Mouse (Mus musculus) liver, embryonic 14 days (tissue): Measurements from ENCODE around the gene Ccdc124. TPM values are rescaled to one million over a fixed set of nuclear protein-coding genes. Genes with fewer than 3 reads are reported as not detected.

Experiments used
- polyA plus RNA-seq: library from polyadenylated mRNA; depleted of rRNA; stranded (reverse); fragments of >200 nt; gene quantifications from 2 replicates; pipeline ENCODE4 v1.2.3, GENCODE M21; 2012; rRNA removed

Gene Ccdc124
- 35.9 and 39.9 TPM in 2 replicates for polyA plus RNA-seq

GRCm38 (mm10) chr8:70873364-70873985, at the start of gene Ccdc124:
TSS of gene Ccdc124 (minus strand) at chr8:70873935.

DNA sequence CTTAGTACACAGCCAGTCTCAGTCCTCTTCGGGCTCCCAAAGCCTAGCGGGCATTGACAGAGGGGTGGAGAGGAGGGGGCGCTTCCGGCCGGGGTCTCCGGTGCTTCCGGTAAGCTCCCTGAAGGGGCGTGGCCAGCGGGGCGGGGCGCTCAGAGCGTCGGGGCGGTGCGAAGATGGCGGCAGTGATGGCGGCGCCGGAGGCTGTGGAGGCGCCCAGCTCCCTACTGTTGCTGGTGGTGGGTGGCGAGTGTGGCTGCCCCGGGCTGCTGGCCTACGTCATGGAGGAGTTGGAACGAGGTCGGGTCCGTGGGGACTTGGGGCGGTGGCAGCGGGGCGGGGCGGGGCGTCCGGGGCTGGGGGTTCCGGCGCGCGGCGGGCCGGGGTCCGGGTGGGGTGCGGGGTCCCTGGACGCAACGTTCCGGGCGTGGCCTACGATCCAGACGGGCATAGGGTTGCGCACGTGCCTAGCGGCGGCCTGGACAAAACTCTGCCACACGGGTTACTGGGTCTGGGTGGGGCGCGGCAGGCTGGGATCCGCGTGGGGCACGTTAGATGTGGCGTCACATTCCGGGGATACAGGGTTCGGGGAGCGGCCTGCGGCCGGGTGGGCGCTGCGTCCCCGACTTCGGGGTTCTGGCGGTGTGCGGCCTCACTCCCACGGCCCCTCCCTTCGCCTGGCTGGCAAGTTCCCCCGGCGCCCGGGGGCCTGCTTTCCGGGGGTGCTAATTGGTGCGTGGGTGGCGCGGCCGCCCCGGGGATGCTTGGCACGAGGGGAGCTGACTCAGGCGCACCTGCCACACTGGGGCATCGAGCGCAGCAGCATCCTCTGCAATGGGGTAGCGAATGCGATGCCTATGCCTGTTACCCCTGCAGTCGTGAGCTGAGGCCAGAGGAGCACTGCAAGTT, 32.3 kb upstream of the Ccdc124 start, which contains the start of gene Map1s:
Gene Map1s, plus strand, starts transcription at position 102 of the 906 bp plus-strand sequence.

DNA sequence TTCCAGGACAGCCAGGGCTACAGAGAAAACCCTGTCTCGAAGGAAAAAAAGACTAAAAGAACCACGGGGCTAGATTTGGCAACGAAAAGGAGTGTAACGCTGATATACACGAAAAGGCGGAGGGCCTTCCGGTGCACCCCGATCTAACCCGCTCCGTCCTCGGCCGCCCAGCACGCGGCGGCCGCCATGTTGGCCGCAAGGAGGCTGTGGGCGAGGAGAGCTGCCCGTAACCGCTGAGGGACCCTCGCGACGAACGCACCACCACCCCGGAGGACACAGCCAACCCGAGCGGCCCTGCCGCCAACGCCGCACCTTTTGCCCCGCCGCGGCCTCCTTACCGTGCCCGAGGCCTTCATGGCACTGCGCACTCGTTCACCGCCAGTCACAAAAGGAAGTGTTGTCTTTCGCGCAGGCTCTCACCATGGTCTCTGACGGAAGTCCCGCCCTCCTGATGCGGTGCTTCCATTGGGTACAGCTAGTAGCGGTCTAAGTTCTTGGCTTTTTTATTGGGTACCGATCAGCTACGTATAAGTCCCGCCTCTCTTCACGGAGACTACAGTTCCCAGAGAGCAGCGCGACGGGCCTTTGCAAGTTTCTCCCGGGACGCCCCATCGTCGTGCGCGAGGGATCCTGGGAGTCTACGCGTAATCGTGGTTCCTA, 23.4 kb upstream of the Ccdc124 start, which contains the start of gene Rpl18a:
Gene Rpl18a, minus strand, starts transcription at position 392 of the 660 bp plus-strand sequence.

GRCm38 (mm10) chr8:70892022-70892895, 18.5 kb upstream of the Ccdc124 start, which contains the start of gene Slc5a5:
TSS of gene Slc5a5 (minus strand) at chr8:70892757.

GRCm38 (mm10) chr8:70862824-70863641, 10.7 kb downstream of the Ccdc124 start, which contains the start of gene Kcnn1:
TSS of gene Kcnn1 (minus strand) at chr8:70863258.

GRCm38 (mm10) chr8:70839408-70840351, 34.1 kb downstream of the Ccdc124 start, which contains the start of gene Arrdc2:
TSS of gene Arrdc2 (minus strand) at chr8:70839720.

Other genes with a start within 250 kb of the Ccdc124 start
- gene Gdf15, start 241.5 kb downstream of the Ccdc124 start, polyA plus RNA-seq, result 5.7 and 5.9 TPM in 2 replicates
- 7.8 and 8.5 TPM in 2 replicates for gene Pgpep1, start 213.5 kb downstream of the Ccdc124 start, polyA plus RNA-seq
- gene Lsm4, start 200.7 kb downstream of the Ccdc124 start, polyA plus RNA-seq, result 130 and 135 TPM in 2 replicates
- 26.4 and 29.1 TPM in 2 replicates for gene Jund, start 175.0 kb downstream of the Ccdc124 start, polyA plus RNA-seq
- gene Iqcn, start 170.5 kb downstream of the Ccdc124 start, polyA plus RNA-seq, result not detected in 2 replicates
- 0.08 TPM in 1 of 2 replicates, not detected in the other for gene Gm3336, start 155.4 kb downstream of the Ccdc124 start, polyA plus RNA-seq
- 1.2 and 1.6 TPM in 2 replicates for gene Pde4c, start 150.2 kb downstream of the Ccdc124 start, polyA plus RNA-seq
- 2.3 and 2.5 TPM in 2 replicates for gene Rab3a, start 119.3 kb downstream of the Ccdc124 start, polyA plus RNA-seq
- gene Mpv17l2, start 113.0 kb downstream of the Ccdc124 start, polyA plus RNA-seq, result 21.1 and 28.0 TPM in 2 replicates
- gene Pik3r2, start 97.2 kb downstream of the Ccdc124 start, polyA plus RNA-seq, result 16.7 and 18.5 TPM in 2 replicates
- 9.1 and 12.1 TPM in 2 replicates for gene Mast3, start 68.9 kb downstream of the Ccdc124 start, polyA plus RNA-seq
- 0.10 and 0.17 TPM in 2 replicates for gene Il12rb1, start 65.5 kb downstream of the Ccdc124 start, polyA plus RNA-seq
- gene Arrdc2, start 34.2 kb downstream of the Ccdc124 start, polyA plus RNA-seq, result 32.1 and 35.4 TPM in 2 replicates
- 0.21 and 0.31 TPM in 2 replicates for gene Kcnn1, start 10.7 kb downstream of the Ccdc124 start, polyA plus RNA-seq
- 0.07 and 0.08 TPM in 2 replicates for gene Slc5a5, start 18.8 kb upstream of the Ccdc124 start, polyA plus RNA-seq
- gene Rpl18a, start 23.5 kb upstream of the Ccdc124 start, polyA plus RNA-seq, result 2,572 and 2,942 TPM in 2 replicates
- 10.3 and 10.8 TPM in 2 replicates for gene Map1s, start 32.0 kb upstream of the Ccdc124 start, polyA plus RNA-seq